Mouse (Mus musculus) left cerebral cortex, postnatal 14 days (tissue): ENCODE results near the gene Rpl18. TPM values are rescaled to one million over a fixed set of nuclear protein-coding genes. Genes with fewer than 3 reads are reported as not detected.

ENCODE experiments used
- DNase-seq, 2 experiments: peaks; one replicate each; pipeline ENCODE4 v3.0.0; 2021 to 2022; ENCODE audit warnings: low spot score in 2 of 2, mixed read lengths in 1 of 2
- intact Hi-C: fragments of 180-260 bp; cut with DNase I; formaldehyde crosslinking; loops from one replicate; pipeline ENCODE4 v1.15.1; 2025
- total RNA-seq, 2 experiments: library from RNA; stranded (reverse); gene quantifications; 2 replicates each; pipeline ENCODE4 v1.2.3; 2021

The Rpl18 gene
- total RNA-seq, 2 experiments from 2014 or later = 369 to 389 TPM

DNA sequence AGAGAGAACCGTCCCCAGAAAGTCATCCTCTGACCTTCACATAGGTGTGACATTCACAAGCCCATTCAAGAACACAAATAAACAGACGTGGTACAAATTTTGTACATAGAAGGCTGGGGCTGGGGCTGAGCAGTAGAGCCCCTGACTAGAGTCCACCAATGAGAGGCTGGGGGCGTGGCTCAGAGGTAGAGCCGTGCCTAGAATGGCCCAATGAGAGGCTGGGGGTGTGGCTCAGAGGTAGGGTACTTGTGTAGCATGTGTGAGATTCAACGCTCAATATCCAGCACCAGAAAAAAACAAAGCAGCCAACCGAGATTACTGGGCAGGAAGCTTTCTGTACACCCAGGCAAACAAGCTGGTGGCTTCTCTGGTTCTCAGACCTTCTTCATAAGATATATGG lies 40.4 kb downstream of the Rpl18 start:
- intact Hi-C loops = no loop called here

DNA sequence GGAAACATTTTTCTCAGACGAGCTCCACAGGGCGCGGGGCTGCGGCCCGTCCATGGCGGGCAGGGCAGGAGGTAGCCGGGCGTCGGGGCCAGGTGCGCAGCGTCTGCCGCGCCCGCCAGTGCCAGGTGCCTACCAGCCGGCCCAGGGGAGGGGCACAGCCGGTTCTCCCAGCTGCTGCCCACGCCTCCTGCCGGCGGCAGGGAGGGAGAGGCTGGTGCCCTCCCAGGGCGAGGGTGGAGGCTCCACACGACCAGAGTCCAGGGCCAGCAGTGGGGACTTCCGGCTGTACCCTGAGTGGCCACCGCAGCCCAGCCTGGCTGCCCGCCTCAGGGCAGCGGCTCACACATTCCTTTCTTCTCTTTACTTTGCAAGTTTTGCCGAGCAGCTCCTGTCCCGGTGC lies 44.1 kb downstream of the Rpl18 start:
- intact Hi-C loops = no loop called here
- no peak for DNase-seq

More for the DNA sequence above, 40.4 kb downstream of the Rpl18 start:
- no peak for DNase-seq

DNA sequence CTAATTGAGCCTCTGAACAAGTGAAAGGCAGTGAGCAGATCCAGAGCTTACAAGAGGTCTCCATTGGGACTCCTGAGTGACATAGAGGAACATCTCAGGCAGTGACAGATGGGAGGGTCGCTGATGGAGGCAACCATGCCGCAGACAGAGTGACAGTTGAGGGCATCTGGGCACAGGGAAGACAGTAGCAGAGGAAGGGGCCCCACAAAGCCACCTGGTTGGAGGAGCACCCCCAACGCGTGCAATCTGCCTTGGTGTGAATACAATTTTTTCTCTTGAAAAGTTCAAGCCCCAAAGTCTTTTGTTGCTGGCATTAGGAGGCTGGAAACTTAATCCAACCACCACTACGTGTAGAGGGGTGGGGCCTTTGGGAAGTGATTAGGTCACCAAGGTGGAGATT lies 44.9 kb downstream of the Rpl18 start:
- intact Hi-C loops = loop anchor here (10.0 kb wide), 1 partner anchor 255 kb away; no protein-coding TSS in a partner anchor

DNA sequence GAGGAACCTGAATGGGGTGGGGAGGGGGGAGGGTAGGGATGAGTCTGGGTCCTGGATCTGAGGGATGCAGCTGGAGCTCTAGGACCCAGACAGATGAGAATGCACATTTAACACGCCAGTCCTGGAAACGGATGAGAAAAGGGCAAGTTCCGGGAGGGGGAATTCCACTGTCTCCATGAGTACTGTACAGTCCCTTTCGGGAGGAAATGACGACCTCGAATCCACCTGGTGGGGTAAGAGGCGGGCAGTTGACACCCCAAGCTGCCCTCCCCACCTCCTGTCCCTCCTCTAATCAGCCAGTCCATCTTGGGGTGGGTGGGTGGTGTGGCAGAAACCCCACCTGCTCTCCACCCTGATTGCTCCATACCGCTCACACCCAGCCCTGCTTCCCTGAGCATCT lies 50.7 kb downstream of the Rpl18 start:
- intact Hi-C loops = loop anchor here (10.0 kb wide), 1 partner anchor 249 kb away; no protein-coding TSS in a partner anchor
- no peak for DNase-seq

More for the DNA sequence above, 44.9 kb downstream of the Rpl18 start:
- DNase-seq = no peak

DNA sequence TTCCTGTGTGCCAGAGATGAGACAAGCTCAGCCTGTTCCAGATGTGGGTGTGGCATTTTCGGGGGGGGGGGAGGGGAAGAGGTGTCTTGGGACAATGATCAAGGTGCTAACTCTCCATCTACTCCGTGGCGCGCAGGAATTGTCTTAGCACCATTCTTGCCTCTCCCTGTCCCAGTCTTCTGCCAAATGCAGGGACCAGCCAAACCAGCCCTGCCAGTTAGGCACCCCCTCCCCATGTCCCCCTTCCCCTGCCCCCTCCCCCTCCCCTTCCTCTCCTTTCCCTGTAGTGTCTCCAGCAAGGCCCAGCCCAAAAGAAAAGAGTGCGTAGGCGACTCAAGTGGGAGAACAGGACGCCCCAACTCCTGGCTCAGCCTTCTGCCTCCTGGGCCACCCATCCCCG lies 51.5 kb downstream of the Rpl18 start:
- no peak for DNase-seq
- intact Hi-C loops = loop anchor here (10.0 kb wide), 1 partner anchor 248 kb away; no protein-coding TSS in a partner anchor

DNA sequence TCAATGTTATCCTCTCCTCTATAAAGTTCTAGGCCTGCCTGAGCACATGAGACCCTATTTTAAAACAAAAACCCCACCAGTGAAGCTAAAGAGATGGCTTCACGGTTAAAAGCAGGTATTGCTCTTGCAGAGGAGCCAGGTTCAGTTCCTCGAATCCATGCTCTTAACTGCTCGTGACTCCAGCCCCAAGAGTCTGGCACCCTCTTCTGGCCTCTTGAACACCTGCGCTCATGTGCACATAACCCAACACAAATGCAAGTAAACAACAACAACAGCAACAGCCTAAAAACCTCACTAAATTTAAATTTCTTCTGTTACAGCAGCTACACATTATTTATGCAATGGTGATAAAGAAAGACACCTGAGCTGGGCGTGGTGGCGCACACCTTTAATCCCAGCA lies 52.2 kb downstream of the Rpl18 start:
- intact Hi-C loops = loop anchor here (10.0 kb wide), 1 partner anchor 247 kb away; no protein-coding TSS in a partner anchor
- DNase-seq = no peak

Other genes starting within 250 kb of the Rpl18 start
- 10 to 100 TPM; 75.0 to 81.0 TPM for gene Bax, start 248.6 kb upstream of the Rpl18 start, total RNA-seq
- not detected for gene Tulp2, start 233.6 kb upstream of the Rpl18 start, total RNA-seq
- 1 to 10 TPM in 1 of 2 experiments, under 1 TPM in 1; 0.88 to 1.7 TPM for gene Gm45808, start 228.6 kb upstream of the Rpl18 start, total RNA-seq
- gene Dhdh, start 226.7 kb upstream of the Rpl18 start, total RNA-seq = 1 to 10 TPM; 2.8 to 2.9 TPM
- 100 to 1,000 TPM; 109 to 110 TPM for gene Nucb1, start 205.1 kb upstream of the Rpl18 start, total RNA-seq
- gene Ppp1r15a, start 189.2 kb upstream of the Rpl18 start, total RNA-seq = 10 to 100 TPM; 24.2 to 33.3 TPM
- 1 to 10 TPM; 1.0 to 2.4 TPM for gene Plekha4, start 189.1 kb upstream of the Rpl18 start, total RNA-seq
- gene Hsd17b14, start 160.6 kb upstream of the Rpl18 start, total RNA-seq = not detected
- 10 to 100 TPM; 22.6 to 25.2 TPM for gene Bcat2, start 145.3 kb upstream of the Rpl18 start, total RNA-seq
- not detected for gene Fgf21, start 100.0 kb upstream of the Rpl18 start, total RNA-seq
- not detected for gene Fut1, start 98.2 kb upstream of the Rpl18 start, total RNA-seq
- under 1 TPM in 1 of 2 experiments, not detected in 1; 0.26 TPM for gene Izumo1, start 93.6 kb upstream of the Rpl18 start, total RNA-seq
- 10 to 100 TPM; 11.2 to 11.3 TPM for gene Rasip1, start 88.0 kb upstream of the Rpl18 start, total RNA-seq
- gene Mamstr, start 75.5 kb upstream of the Rpl18 start, total RNA-seq = 1 to 10 TPM; 2.2 to 2.6 TPM
- gene Fut2, start 49.1 kb upstream of the Rpl18 start, total RNA-seq = under 1 TPM; 0.19 to 0.46 TPM
- gene Ntn5, start 31.4 kb upstream of the Rpl18 start, total RNA-seq = 1 to 10 TPM in 1 of 2 experiments, under 1 TPM in 1; 0.91 to 1.5 TPM
- gene Sec1, start 21.1 kb upstream of the Rpl18 start, total RNA-seq = under 1 TPM; 0.20 to 0.30 TPM
- 100 to 1,000 TPM; 168 to 172 TPM for gene Car11, start 15.6 kb upstream of the Rpl18 start, total RNA-seq
- gene Dbp, start 10.4 kb upstream of the Rpl18 start, total RNA-seq = 10 to 100 TPM; 68.7 to 83.5 TPM
- 10 to 100 TPM; 28.8 to 32.7 TPM for gene Sphk2, start 2.5 kb downstream of the Rpl18 start, total RNA-seq
- under 1 TPM; 0.24 to 0.34 TPM for gene Fam83e, start 5.8 kb downstream of the Rpl18 start, total RNA-seq
- gene Spaca4, start 10.4 kb downstream of the Rpl18 start, total RNA-seq = not detected
- gene Lmtk3, start 68.3 kb downstream of the Rpl18 start, total RNA-seq = 100 to 1,000 TPM; 261 to 275 TPM
- gene Sult2b1, start 69.2 kb downstream of the Rpl18 start, total RNA-seq = 10 to 100 TPM in 1 of 2 experiments, 1 to 10 TPM in 1; 10.0 to 13.0 TPM
- gene Cyth2, start 99.1 kb downstream of the Rpl18 start, total RNA-seq = 100 to 1,000 TPM; 227 to 229 TPM
- gene Kcnj14, start 109.3 kb downstream of the Rpl18 start, total RNA-seq = 1 to 10 TPM; 1.8 to 1.9 TPM
- 10 to 100 TPM; 21.0 to 22.2 TPM for gene Grwd1, start 115.5 kb downstream of the Rpl18 start, total RNA-seq
- 10 to 100 TPM; 87.1 to 98.6 TPM for gene Kdelr1, start 157.3 kb downstream of the Rpl18 start, total RNA-seq
- gene Grin2d, start 162.9 kb downstream of the Rpl18 start, total RNA-seq = 10 to 100 TPM; 21.2 to 22.3 TPM
- under 1 TPM; 0.36 to 0.53 TPM for gene Syngr4, start 181.3 kb downstream of the Rpl18 start, total RNA-seq
- gene Tmem143, start 181.5 kb downstream of the Rpl18 start, total RNA-seq = 10 to 100 TPM; 22.1 to 25.7 TPM
- 1 to 10 TPM; 5.3 to 5.6 TPM for gene Emp3, start 205.9 kb downstream of the Rpl18 start, total RNA-seq
- 1 to 10 TPM; 1.4 to 2.1 TPM for gene Ccdc114, start 208.6 kb downstream of the Rpl18 start, total RNA-seq